Mouse (Mus musculus) liver, embryonic 11.5 days (tissue): Measurements from ENCODE around the gene Insc. TPM values are rescaled to one million over a fixed set of nuclear protein-coding genes. Genes with fewer than 3 reads are reported as not detected.

Source experiments
- ATAC-seq: fragments of 200-750 bp; cut with Nextera tagmentation; replicated peaks from 2 replicates; pipeline ENCODE4 v1.8.0; 2017; ENCODE audit warnings: moderate number of reproducible peaks, mild to moderate bottlenecking, moderate TSS enrichment, moderate library complexity; ENCODE audit not compliant: low FRiP score
- DNase-seq: peaks from one replicate; pipeline ENCODE4 v3.0.0-alpha.2; 2017; ENCODE audit warnings: low spot score
- H3K27ac ChIP-seq: fragments of 300-500 bp; sonication (generic); 2 replicates; pipeline ENCODE4 v1.5.1; 2014; ENCODE audit warnings: mild to moderate bottlenecking, low read depth, low read length, control low read depth
- H3K27me3 ChIP-seq: fragments of 300-500 bp; sonication (generic); replicated peaks from 2 replicates; pipeline ENCODE4 v1.6.1; 2014; ENCODE audit warnings: low read length, mixed read lengths; ENCODE audit not compliant: control insufficient read depth, insufficient read depth
- H3K36me3 ChIP-seq: fragments of 300-500 bp; sonication (generic); 2 replicates; pipeline ENCODE4 v1.6.1; 2014; ENCODE audit warnings: mild to moderate bottlenecking, low read length, moderate library complexity, mixed read lengths; ENCODE audit not compliant: control insufficient read depth, insufficient read depth
- H3K4me1 ChIP-seq: fragments of 300-500 bp; sonication (generic); replicated peaks from 2 replicates; pipeline ENCODE4 v1.6.1; 2014; ENCODE audit warnings: low read length, mixed read lengths; ENCODE audit not compliant: control insufficient read depth, insufficient read depth
- H3K4me2 ChIP-seq: fragments of 300-500 bp; sonication (generic); 2 replicates; pipeline ENCODE4 v1.6.1; 2014; ENCODE audit warnings: mild to moderate bottlenecking, control low read depth, moderate library complexity
- H3K4me3 ChIP-seq: fragments of 300-500 bp; sonication (generic); 2 replicates; pipeline ENCODE4 v1.5.1; 2014; ENCODE audit warnings: low read depth, low read length, control low read depth
- H3K9ac ChIP-seq: fragments of 300-500 bp; sonication (generic); 2 replicates; pipeline ENCODE4 v1.6.1; 2014; ENCODE audit warnings: low read depth, low read length, control low read depth
- H3K9me3 ChIP-seq: fragments of 300-500 bp; sonication (generic); 2 replicates; pipeline ENCODE4 v1.6.1; 2016; ENCODE audit warnings: low read length, inconsistent platforms, mixed read lengths; ENCODE audit not compliant: control insufficient read depth
- WGBS: fragments of 180-500 bp; shearing (Covaris S2); extraction: QIAGEN DNeasy Blood & Tissue Kit; methylation state at CpG from one replicate; pipeline ENCODE4 v1.1.7; 2014; 5-methylcytosine and 5-hydroxymethylcytosine counted together
- polyA plus RNA-seq: library from polyadenylated mRNA; unstranded; fragments of >200 nt; fragmentation: Nextera tagmentation; extraction: Ambion mirVana; gene quantifications from 2 replicates; pipeline ENCODE4 v1.2.1, GENCODE M21; 2014

Insc gene
- polyA plus RNA-seq = 1.6 and 2.3 TPM in 2 replicates

- WGBS = 64% methylated on average over 5 of the region's 5 CpGs
- Histone ChIP-seq H3K27ac (no peak within 1 kb of the TSS), H3K9me3 (no peaks in the 10 kb centered on the region), H3K36me3 (no peaks in the 10 kb centered on the region), H3K4me3 (no peak within 1 kb of the TSS), H3K4me1 (no peaks in the 10 kb centered on the region), H3K4me2 (no peak within 1 kb of the TSS), H3K9ac (no peak within 1 kb of the TSS), H3K27me3 (peaks cover 10% of the 10 kb centered on the region)
- DNase-seq (no peak), ATAC-seq (no peak)
Measured at GRCm38 (mm10) chr7:114743022-114743780, at the start of gene Insc. Gene Insc (plus strand): TSS chr7:114743694.

GRCm38 (mm10) chr7:114700871-114701270, 42.6 kb upstream of the Insc start:
- Histone ChIP-seq H3K27me3 (no peaks in the 10 kb centered on the region), H3K4me3 (no peak overlapping the region), H3K4me2 (no peak overlapping the region), H3K9me3 (no peaks in the 10 kb centered on the region), H3K9ac (no peak overlapping the region), H3K4me1 (no peaks in the 10 kb centered on the region), H3K27ac (no peak overlapping the region), H3K36me3 (no peaks in the 10 kb centered on the region)
- ATAC-seq (no peak), DNase-seq (no peak)
- WGBS = 55% methylated on average over 2 of the region's 2 CpGs

- H3K9me3 ChIP-seq = no peaks in the 10 kb centered on the region
- no peak overlapping the region for H3K27ac ChIP-seq
- H3K27me3 ChIP-seq = no peaks in the 10 kb centered on the region
- H3K4me2 ChIP-seq = no peak overlapping the region
- no peaks in the 10 kb centered on the region for H3K36me3 ChIP-seq
- H3K9ac ChIP-seq = no peak overlapping the region
- whole genome bisulfite sequencing = 77% methylated on average over 4 of the region's 4 CpGs
- no peak overlapping the region for H3K4me3 ChIP-seq
- no peak for DNase-seq
- H3K4me1 ChIP-seq = no peaks in the 10 kb centered on the region
- no peak for ATAC-seq
Measured at GRCm38 (mm10) chr7:114706716-114707115, 36.8 kb upstream of the Insc start.

GRCm38 (mm10) chr7:114707398-114707797, 36.1 kb upstream of the Insc start:
- Histone ChIP-seq H3K36me3 (no peaks in the 10 kb centered on the region), H3K27me3 (no peaks in the 10 kb centered on the region), H3K27ac (no peak overlapping the region), H3K9me3 (no peaks in the 10 kb centered on the region), H3K4me1 (no peaks in the 10 kb centered on the region), H3K4me2 (no peak overlapping the region), H3K4me3 (no peak overlapping the region), H3K9ac (no peak overlapping the region)
- no peak for DNase-seq
- ATAC-seq = no peak
- WGBS = 73% methylated on average over 1 of the region's 1 CpGs

- Histone ChIP-seq H3K9ac (no peak overlapping the region), H3K4me1 (no peaks in the 10 kb centered on the region), H3K36me3 (no peaks in the 10 kb centered on the region), H3K27me3 (no peaks in the 10 kb centered on the region), H3K27ac (no peak overlapping the region), H3K9me3 (no peaks in the 10 kb centered on the region), H3K4me3 (no peak overlapping the region), H3K4me2 (no peak overlapping the region)
- DNase-seq (no peak), ATAC-seq (no peak)
- 82% methylated on average over 2 of the region's 2 CpGs for WGBS
Measured at GRCm38 (mm10) chr7:114710419-114710818, 33.1 kb upstream of the Insc start.

- WGBS = 49% methylated on average over 1 of the region's 1 CpGs
- Histone ChIP-seq H3K27ac (no peak overlapping the region), H3K4me1 (no peaks in the 10 kb centered on the region), H3K4me3 (no peak overlapping the region), H3K9ac (no peak overlapping the region), H3K4me2 (no peak overlapping the region), H3K9me3 (no peaks in the 10 kb centered on the region), H3K27me3 (peaks cover 4% of the 10 kb centered on the region), H3K36me3 (no peaks in the 10 kb centered on the region)
- DNase-seq = no peak
- no peak for ATAC-seq
Measured at GRCm38 (mm10) chr7:114712523-114712922, 31.0 kb upstream of the Insc start.

GRCm38 (mm10) chr7:114718300-114718699, 25.2 kb upstream of the Insc start, which contains the start of gene Calcb:
Gene Calcb (plus strand): TSS chr7:114718643.
- Histone ChIP-seq H3K27ac (no peak within 1 kb of the TSS), H3K9ac (no peak within 1 kb of the TSS), H3K36me3 (no peaks in the 10 kb centered on the region), H3K4me1 (no peaks in the 10 kb centered on the region), H3K4me3 (no peak within 1 kb of the TSS), H3K9me3 (no peaks in the 10 kb centered on the region), H3K27me3 (peaks cover 36% of the 10 kb centered on the region), H3K4me2 (peak within 1 kb of the TSS; percentile 9; the same call in 1 of the 2 replicates)
- no peak for DNase-seq
- 9% methylated on average over 11 of the region's 11 CpGs for WGBS
- no peak for ATAC-seq

- H3K4me2 ChIP-seq = peak overlapping the region; percentile 9; the same call in 1 of the 2 replicates
- no peaks in the 10 kb centered on the region for H3K36me3 ChIP-seq
- no peak overlapping the region for H3K4me3 ChIP-seq
- H3K27ac ChIP-seq = no peak overlapping the region
- H3K9ac ChIP-seq = no peak overlapping the region
- H3K9me3 ChIP-seq = no peaks in the 10 kb centered on the region
- peaks cover 36% of the 10 kb centered on the region for H3K27me3 ChIP-seq
- 6% methylated on average over 17 of the region's 17 CpGs for WGBS
- no peaks in the 10 kb centered on the region for H3K4me1 ChIP-seq
- 0 out of 2 replicates have a peak, but pooled peaks have one; percentile 18 for ATAC-seq
- no peak for DNase-seq
Measured at GRCm38 (mm10) chr7:114719381-114720131, 23.9 kb upstream of the Insc start.
